Mouse (Mus musculus) mature B cell (primary cell): ENCODE measurements at regions not wholly inside any gene's neighbourhood (a gene's known extent, or its start where the extent isn't known, plus 50 kb on each side); places are given as distances from the start of the nearest gene placed in this dataset.

Source experiments
- in situ Hi-C: fragments of 300-500 bp; cut with MboI; formaldehyde crosslinking; loops from 2 replicates; pipeline ENCODE4 v1.14.3; 2019

DNA sequence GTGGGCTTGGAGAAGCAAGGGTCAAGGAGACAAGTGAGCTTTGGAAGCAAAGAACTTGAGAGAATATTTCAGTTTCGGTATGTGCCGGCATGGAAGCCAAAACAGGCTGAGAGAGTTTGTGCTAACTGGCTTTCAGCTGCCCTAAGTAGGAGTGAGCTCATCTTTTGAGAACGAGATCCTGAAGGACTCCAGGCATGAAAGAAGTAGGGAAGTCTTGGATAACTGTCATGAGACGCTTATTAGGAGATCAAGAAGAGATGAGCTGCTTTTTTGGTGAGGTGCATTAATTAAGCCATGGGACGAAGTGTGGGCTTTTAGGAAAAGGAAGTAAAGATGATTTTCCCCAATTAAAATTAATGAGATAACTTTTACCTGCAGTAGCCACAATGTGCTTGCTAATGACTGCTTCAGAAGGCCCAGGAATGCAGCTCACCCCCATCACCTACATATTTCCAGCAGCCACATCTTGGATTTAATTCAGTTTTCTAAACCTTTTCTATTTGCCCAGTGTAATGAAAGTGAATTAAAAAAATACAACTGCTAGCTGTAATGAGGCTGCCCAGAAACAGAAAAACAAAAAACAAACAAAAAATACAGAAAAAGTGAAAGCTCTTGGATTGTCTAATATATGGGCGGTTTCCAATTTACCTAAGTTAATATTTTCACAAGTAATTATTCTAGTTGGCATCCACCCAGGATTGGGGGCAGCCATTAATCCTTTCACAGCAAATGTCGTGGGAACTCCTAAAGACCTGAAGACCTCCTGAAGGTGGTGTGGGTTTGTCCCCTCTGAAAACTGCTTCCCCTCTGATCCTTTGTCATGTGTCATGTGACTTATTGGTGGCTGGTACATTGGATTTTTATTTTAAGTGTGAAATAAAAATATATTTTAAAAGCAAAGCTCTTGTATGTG, 204.7 kb upstream of the Slc39a10 start:
- in situ Hi-C loops: no loop called here

DNA sequence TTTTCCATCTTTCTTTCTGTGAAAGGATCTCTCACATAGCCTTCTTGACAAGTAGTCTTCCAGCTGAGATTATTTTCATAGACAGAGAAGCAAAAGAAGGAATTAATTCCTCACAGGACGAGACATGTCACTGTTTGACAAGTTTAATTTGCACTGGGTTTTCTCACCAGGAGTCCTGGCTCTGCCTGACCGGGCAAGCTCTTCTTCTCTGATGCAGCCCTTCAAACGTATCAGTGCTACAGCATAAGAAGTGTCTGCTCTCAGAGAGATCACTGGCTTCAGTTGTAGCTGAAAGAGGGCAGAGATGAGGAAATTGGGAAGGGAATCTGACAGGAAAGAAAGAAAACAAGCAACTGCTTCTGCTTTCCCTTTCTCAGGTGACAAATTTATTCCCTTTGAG, 201.8 kb upstream of the Slc39a10 start:
- in situ Hi-C loops: no loop called here

- in situ Hi-C loops: no loop called here
Measured at GRCm38 (mm10) chr1:47093289-47093947, 200.8 kb upstream of the Slc39a10 start.

DNA sequence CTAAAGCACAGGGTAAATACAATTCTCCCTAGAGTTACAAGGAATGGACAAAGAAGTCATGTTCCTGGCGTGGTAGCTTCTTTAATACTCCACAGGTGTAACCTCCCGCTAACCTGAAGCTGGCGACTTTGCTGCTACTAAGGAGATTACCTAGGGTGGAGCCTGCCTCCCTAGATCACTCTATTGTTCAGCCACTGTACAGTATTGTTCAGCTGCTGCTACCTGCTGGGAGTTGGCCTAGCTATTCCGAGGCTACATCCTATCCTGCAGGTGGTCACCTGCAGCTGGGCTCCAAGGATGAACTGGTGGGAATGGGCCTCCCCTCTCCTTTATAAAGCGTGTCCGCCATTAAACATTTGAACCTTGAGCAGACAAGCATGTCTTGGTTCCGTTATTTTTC, 183.8 kb upstream of the Slc39a10 start:
- in situ Hi-C loops: no loop called here

DNA sequence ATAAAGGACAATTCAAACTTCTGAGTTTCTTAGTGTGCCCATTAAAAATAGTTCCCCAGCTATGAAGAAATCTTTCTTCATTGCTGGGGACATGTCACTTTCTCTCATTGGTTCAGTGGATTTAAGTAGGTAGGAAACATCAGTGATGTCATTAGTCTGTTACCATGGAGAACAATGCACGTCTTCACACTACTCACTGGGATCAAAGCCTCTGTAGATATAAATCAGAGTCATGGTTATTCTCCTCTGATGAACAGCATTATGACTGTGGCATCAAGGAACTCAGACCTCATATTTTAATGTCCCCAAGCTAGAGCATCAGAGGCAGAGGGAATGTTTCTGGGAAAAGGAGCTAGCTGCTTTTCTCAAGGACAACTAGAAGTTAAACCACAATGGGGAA, 165.5 kb upstream of the Slc39a10 start:
- in situ Hi-C loops: no loop called here

- in situ Hi-C loops: no loop called here
Measured at GRCm38 (mm10) chr1:47057344-47057743, 164.7 kb upstream of the Slc39a10 start.

- in situ Hi-C loops: no loop called here
Measured at GRCm38 (mm10) chr1:47051109-47051508, 158.5 kb upstream of the Slc39a10 start.

- in situ Hi-C loops: no loop called here
Measured at GRCm38 (mm10) chr1:47050492-47050891, 157.8 kb upstream of the Slc39a10 start.

DNA sequence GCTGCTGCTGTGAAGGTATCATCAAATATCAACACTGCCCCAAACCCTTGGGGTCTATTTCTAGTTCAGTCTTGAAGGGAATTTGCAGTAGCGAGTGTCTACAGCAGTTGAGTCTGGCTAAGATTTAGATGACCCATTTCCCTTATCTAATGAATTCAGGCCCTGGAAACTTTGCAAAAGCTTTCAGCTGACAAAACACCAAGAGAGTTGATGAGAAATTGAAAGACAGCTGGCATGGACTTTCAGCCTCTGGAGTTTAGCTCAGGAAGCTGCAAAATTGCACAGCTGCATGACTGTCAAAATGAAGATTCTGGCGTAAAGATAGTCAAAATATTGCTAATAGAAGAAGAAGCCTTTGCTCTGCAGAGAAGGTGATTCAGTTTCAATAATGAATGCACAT, 144.9 kb upstream of the Slc39a10 start:
- in situ Hi-C loops: no loop called here

DNA sequence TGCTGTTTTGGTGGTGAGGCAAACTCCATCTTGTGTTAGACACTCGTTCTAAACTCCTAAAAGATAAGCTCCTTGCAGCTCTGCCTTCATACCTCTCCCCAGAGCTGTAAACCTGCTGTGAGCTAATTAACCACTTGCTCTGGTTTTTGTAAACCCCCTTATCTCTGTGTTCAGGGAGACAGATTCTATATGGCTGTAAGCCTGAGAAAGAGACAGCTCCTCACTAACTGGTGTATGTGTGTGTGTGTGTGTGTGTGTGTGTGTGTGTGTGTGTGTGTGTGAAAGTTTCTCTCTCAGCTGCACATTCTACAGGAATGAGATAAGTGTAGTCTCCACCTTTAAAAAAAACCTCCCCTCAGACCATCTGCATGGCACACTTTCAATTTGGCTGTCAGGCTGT, 126.7 kb upstream of the Slc39a10 start:
- in situ Hi-C loops: no loop called here

GRCm38 (mm10) chr1:47014526-47014925, 121.9 kb upstream of the Slc39a10 start:
- in situ Hi-C loops: no loop called here

- in situ Hi-C loops: no loop called here
Measured at GRCm38 (mm10) chr1:47003746-47004145, 111.1 kb upstream of the Slc39a10 start.

GRCm38 (mm10) chr1:46999337-46999736, 106.7 kb upstream of the Slc39a10 start:
- in situ Hi-C loops: no loop called here

GRCm38 (mm10) chr1:46985978-46986377, 93.3 kb upstream of the Slc39a10 start:
- in situ Hi-C loops: no loop called here

DNA sequence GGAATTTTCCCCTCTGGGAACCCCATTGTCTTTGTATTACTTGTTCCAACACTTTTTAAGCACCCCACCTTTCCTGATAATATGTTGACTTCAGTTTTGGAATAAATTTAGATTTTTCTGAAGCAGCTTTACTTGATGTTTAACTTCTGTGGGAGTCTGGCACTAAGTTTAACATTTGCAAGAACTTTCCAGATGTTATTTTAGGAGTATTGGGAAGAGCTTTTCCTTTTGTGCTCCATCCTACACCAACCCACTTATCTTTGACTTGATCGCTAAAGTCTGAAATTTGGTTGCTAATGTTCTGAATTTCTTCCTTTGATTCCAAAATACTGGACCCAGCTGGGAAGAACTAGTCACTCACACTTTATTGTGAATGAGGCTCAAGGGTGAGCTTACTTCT, 90.4 kb upstream of the Slc39a10 start:
- in situ Hi-C loops: no loop called here

DNA sequence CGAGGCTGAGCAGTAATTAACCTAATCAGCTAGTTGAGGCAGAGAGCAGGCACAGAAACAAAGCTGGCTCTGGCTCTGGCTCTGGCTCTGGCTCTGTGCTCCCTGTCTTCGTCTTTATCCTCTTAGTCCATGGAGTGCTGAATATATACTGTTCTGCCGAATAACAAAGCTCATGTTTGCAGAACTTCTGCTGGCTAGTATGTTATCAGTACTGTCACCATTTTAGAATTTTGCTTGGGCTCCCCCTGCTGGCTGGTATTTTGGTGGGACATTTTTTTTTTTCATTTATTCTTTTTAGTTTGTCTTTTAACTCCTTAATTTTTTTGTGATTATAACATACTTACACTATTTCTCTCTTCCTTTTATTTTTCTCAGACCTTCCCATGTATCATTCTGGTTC, 77.8 kb upstream of the Slc39a10 start:
- in situ Hi-C loops: loop anchor here (5.0 kb wide), 1 partner anchor 123 kb away; no protein-coding TSS in a partner anchor

DNA sequence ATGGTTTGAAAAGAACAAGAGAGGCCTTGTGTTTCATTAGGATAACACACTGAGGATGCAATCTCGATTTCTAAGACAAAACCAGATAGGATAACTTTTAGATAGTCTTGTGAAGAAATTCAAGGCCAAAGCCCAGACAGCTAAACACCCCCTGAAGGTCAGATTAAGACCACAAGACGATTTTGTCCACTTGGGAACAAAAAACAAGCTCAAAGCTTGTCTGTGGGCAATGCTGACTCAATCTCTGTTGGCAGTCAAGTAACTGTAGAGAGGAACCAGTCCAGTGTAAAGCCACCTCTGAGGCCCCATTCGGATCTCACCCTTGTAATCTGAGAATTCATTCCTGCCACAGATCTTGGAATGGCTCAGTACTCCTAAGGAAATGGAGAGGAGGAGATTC, 75.7 kb upstream of the Slc39a10 start:
- in situ Hi-C loops: no loop called here

DNA sequence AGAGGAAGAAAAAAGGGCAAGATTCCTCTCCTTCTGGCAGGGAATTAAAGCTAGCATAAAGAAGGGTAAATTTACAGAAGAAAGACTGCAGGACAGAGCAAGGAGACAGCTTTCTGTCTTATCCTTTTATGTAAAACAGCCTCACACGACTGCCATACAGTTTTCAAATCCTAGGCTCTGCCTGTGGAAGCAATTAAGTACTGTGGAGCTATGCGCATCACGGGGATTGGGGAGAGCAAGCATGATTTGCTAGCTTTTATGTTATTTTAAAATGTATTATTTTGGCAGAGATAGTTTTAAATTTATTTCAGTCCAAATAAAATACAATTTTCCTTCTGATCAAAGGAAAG, 74.2 kb upstream of the Slc39a10 start:
- in situ Hi-C loops: no loop called here

- in situ Hi-C loops: no loop called here
Measured at GRCm38 (mm10) chr1:46965996-46966916, 73.6 kb upstream of the Slc39a10 start.

- in situ Hi-C loops: no loop called here
Measured at GRCm38 (mm10) chr1:46963973-46964727, 71.5 kb upstream of the Slc39a10 start.
